Mouse (Mus musculus) frontal cortex, postnatal 14 days (tissue): ENCODE results near the gene Tecpr1.

Experiments
- DNase-seq, 2 experiments: peaks; one replicate each; pipeline ENCODE4 v3.0.0; 2022; ENCODE audit warnings: low spot score in 2 of 2

Gene Tecpr1

GRCm38 (mm10) chr5:144251876-144252577 is 28.6 kb upstream of the Tecpr1 start:
- DNase-seq: no peak

- no peak for DNase-seq
Observed at GRCm38 (mm10) chr5:144249871-144250270, 26.5 kb upstream of the Tecpr1 start.

- DNase-seq: no peak
Observed at GRCm38 (mm10) chr5:144247906-144248585, 24.6 kb upstream of the Tecpr1 start.

GRCm38 (mm10) chr5:144247307-144247706 is 23.9 kb upstream of the Tecpr1 start:
- no peak for DNase-seq

- no peak for DNase-seq
Observed at GRCm38 (mm10) chr5:144246669-144247068, 23.3 kb upstream of the Tecpr1 start.

DNA sequence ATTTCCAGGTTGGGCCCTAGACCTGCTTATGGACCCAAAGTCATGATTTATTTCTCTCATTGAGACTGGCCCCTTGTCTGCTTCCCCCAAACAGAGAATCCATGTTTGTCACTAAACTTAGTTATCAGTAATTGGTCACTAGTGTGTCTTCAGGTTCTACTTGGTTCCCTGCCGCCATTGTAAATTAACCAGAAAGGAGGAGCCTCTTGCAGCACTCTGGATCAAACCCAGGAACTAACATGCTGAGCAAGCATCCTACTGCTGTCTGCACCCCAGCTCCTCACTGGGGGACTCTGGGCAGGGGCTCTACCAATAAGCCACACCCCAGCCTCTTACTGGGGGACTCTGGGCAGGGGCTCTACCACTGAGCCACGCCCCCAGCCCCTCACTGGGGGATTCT is 22.2 kb upstream of the Tecpr1 start:
- DNase-seq: no peak

- no peak for DNase-seq
Observed at GRCm38 (mm10) chr5:144243901-144244487, 20.6 kb upstream of the Tecpr1 start, which contains the start of gene Bri3. Gene Bri3 (plus strand): TSS chr5:144244437.

GRCm38 (mm10) chr5:144238969-144239368 is 15.6 kb upstream of the Tecpr1 start:
- no peak for DNase-seq

DNA sequence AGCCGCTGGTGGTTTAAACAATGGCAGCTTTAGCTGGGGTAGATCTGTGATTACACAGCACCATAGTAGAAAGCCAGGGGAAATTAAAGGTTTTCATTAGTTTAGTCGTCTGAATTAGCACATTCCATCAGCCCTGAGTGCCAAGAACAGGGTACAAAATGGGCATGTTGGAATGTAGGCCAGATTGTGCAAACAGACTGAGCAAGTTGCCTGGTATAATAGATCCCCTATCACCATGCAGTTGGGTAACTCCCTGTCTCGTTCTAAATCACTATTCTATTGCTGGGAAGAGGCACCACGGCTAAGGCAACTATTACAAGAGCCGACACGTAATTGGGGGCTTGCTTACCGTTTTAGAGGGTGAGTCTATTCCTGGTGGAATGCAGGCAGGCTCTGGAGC is 11.3 kb upstream of the Tecpr1 start:
- DNase-seq: no peak

DNA sequence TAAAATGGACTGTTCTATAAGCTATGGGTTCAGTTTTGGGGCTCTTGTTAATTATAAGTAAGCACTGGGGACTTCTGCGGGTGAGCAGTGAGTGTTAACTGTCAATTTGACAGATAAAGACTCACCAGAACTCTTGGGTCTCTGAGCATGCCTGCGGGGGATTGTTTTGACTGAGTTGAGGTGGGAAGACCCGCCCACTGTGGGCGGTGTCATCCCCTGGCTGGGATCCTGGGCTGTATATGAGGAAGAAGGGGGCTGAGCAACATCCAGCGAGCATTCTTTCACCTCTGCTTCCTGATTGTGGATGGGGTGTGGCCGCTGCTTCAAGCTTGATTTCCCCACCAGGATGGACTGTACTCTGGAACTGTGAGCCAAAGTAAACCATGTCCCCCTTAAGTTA is 10.8 kb upstream of the Tecpr1 start:
- no peak for DNase-seq

- DNase-seq: no peak
Observed at GRCm38 (mm10) chr5:144232531-144232930, 9.1 kb upstream of the Tecpr1 start.

GRCm38 (mm10) chr5:144231410-144231809 is 8.0 kb upstream of the Tecpr1 start:
- DNase-seq: no peak

DNA sequence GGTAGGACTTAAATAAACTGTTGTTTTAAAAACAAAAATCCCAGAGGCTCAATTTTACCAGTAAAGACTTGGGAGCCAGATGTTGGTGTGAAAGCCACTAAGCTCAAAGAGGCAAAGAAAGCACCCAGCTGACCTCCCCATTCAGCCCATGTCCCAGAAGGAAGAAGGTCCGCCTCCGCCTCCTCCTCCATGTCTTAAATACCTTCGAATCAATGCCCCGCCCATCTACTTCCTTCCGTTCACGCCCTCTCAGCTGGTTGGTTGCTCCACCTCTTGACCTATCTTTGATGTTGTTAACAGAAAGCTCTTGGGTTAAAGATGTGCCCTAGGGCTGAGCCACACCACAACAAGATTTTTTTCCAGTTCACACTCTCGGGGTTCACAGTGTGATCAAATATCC is 6.8 kb upstream of the Tecpr1 start:
- no peak for DNase-seq

DNA sequence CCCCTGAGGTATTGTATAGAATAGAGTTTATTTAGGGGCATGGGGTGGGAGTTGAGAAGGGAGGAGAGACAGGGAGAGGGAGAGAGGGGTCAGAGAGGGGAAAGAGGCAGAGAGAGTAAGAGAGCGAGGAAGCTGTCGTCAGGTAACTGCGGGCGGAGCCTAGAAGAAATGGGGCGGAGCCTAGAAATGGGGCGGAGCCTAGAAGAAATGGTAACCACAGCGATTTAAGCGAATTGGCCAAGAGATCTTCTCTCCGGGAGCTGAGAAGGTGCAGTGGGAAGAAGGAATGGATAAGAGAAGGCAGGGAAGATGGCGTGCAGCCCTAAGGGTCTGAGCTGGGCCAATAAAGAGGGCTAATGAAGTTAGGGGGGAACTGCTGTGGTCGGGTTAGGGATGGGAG is 2.8 kb upstream of the Tecpr1 start:
- DNase-seq: no peak

DNA sequence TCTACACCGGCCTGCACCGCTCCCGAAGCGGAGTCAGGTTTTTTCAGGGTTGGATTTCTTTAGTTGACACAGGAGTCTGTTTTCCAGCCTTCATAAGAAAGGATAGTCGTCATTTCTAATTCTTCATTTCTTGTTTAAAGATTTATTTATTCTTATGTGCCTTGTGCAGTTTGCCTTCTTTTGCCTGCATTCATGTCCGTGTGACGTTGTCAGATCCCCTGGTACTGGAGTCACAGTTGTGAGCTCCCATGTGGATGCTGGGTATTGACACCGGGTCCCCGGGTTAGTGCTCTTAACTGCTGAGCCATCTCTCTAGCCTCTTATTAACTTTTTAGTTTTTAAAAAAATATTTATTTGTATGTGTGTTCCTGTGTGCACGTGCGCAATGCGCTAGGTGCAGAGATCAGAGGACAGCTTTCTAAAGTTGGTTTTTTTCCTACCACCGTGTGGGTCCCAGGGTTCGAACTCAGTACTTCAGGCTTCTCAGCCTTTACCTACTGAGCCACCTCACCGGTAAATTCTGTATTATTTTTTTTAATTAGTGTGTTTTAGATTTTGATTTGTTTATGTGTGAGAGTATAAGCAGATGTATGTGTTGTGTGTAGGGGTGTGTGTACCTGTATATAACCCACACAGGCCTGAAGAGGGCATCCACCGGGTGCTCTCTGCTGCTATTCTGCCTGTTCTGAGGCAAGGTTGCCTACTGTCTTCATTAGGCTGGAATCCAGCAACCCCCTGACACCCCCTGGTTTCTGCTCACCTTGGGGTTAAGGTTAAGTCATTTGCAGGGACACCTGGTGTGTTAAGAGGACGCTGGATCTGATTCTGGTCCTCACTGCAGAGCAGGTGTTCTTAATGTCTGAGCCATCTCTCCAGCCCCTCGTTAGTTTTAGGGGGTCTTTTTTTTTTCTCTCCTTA is 743 bp upstream of the Tecpr1 start:
- DNase-seq: no peak

GRCm38 (mm10) chr5:144222811-144223502 is 458 bp downstream of the Tecpr1 start:
- no peak for DNase-seq

GRCm38 (mm10) chr5:144221305-144221704 is 2.1 kb downstream of the Tecpr1 start:
- no peak for DNase-seq

DNA sequence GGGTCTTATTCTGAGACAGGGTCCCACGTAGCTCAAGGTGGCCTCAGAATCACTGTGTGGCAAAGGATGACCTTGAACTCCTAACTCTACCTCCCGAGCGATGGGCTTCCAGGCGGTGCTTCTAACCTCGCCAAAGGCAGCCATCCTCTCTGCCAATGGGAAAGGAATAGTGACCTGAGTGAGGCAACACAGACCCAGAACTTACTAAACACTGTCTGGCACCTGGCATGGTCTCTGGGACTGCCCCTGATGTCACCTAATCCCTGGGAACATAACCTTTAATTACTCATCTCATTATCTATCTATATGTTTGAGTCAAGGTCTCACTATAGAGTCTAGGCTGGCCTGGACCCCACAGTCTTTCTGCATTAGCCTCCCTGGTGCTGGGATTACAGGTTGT is 3.5 kb downstream of the Tecpr1 start:
- DNase-seq: no peak

- no peak for DNase-seq
Observed at GRCm38 (mm10) chr5:144219306-144219705, 4.1 kb downstream of the Tecpr1 start.

DNA sequence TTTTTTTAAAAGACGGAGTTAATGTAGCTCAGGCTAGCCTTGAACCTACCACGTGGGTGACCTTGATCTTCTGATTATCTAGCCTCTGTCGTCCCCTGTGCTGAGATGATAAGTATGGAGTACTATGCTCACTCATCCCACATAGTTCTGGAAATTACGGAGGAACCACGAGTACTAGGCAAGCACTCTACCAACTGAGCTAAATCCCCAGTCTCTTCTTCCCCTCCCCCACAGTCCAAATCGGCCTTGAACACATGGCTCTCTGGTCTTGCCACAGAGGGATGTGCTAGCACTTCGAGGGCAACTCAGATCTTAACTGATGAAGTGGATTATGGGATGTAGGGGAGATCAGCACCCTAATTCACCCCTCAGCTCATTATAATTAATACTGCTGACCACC is 5.4 kb downstream of the Tecpr1 start:
- no peak for DNase-seq

DNA sequence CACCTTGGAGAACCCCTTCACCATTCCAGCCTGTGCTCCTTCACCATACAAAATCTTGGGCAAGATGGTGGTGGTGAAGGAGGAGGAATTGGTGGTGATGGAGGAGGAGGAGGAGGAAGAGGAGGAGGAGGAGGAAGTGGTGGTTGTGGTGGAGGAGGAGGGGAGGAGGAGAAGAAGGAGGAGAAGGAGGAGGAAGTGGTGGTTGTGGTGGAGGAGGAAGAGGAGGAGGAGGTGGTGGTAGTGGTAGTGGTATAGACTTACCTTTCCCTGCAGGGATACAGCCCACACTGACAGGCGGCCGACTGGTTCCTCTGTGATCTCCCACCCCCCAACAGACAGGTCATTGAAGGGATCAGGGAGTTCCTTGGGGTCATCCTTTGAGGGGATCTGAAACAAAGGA is 7.4 kb downstream of the Tecpr1 start:
- DNase-seq: no peak
